23 mouse cellular contexts compared by ENCODE assay signal in genomic region chr15:100158985-100159384, GRCm38 (mm10).
"Had no signal": no experiment of that assay in that cellular context is flagged by ENCODE, and none has a peak within 500 bp of the region (broad histone marks: within the 10 kb centered on the region; RNA-seq: fewer than 3 reads in every experiment).

No protein-coding gene starts in this region.

- H3K27ac ChIP-seq: gastrocnemius, adult 2 months; heart, embryonic 10.5 days; hindbrain, embryonic 10.5 days; hindbrain, embryonic 12.5 days; hindbrain, embryonic 15.5 days; hindbrain, postnatal 0 days; layer of hippocampus, adult 2 months; left cerebral cortex, adult 2 months; limb, embryonic 10.5 days; limb, embryonic 12.5 days; liver, embryonic 15.5 days had no signal

- H3K9me3 ChIP-seq: heart, embryonic 10.5 days; hindbrain, embryonic 10.5 days; hindbrain, embryonic 12.5 days; hindbrain, embryonic 15.5 days; limb, embryonic 10.5 days; limb, embryonic 12.5 days; liver, embryonic 15.5 days had no signal

- H3K9ac ChIP-seq: hindbrain, embryonic 12.5 days; hindbrain, embryonic 15.5 days; limb, embryonic 12.5 days; liver, embryonic 15.5 days had no signal

- H3K4me1 ChIP-seq: hindbrain, embryonic 10.5 days; hindbrain, embryonic 12.5 days; hindbrain, embryonic 15.5 days; limb, embryonic 10.5 days; limb, embryonic 12.5 days had no signal

- H3K4me2 ChIP-seq: hindbrain, embryonic 12.5 days; hindbrain, embryonic 15.5 days; limb, embryonic 12.5 days; liver, embryonic 15.5 days had no signal

- H3K27me3 ChIP-seq: hindbrain, embryonic 12.5 days; hindbrain, embryonic 15.5 days; limb, embryonic 12.5 days; liver, embryonic 15.5 days had no signal

- ATAC-seq: forebrain, embryonic 16.5 days; hindbrain, postnatal 0 days; intestine, postnatal 0 days had no signal

- DNase-seq: gastrocnemius, adult 2 months; gastrocnemius, postnatal 10 days; gastrocnemius, postnatal 25 days; heart, adult 18-20 months; heart, postnatal 10 days; heart, postnatal 4 days; kidney, adult 18-20 months; kidney, adult 8-10 months; kidney, postnatal 10 days; kidney, postnatal 25 days; kidney, postnatal 4 days had no signal

- H3K4me3 ChIP-seq: gastrocnemius, adult 2 months; heart, embryonic 10.5 days; hindbrain, embryonic 10.5 days; hindbrain, embryonic 12.5 days; hindbrain, embryonic 15.5 days; layer of hippocampus, adult 2 months; left cerebral cortex, adult 2 months; limb, embryonic 10.5 days; limb, embryonic 12.5 days; liver, embryonic 15.5 days had no signal
